Mouse (Mus musculus) gastrocnemius, postnatal 10 days (tissue): ENCODE data around the gene Tmem62. TPM values are rescaled to one million over a fixed set of nuclear protein-coding genes. Genes with fewer than 3 reads are reported as not detected.
"Not testable (repeated sequence)": the region's sequence is repeated elsewhere in the genome, so short reads cannot be mapped to it uniquely, and the experiment has no call there.

Experiments used
- DNase-seq: peaks from one replicate; pipeline ENCODE4 v3.0.0; 2021; ENCODE audit warnings: mixed read lengths
- long read RNA-seq, 2 experiments: library from polyadenylated mRNA; stranded (forward); transcript quantifications; one replicate each; pipeline ENCODE4 v2.0.0; 2021
- total RNA-seq, 2 experiments: library from RNA; stranded (reverse); gene quantifications; 2 replicates each; pipeline ENCODE4 v1.2.3; 2021

Gene Tmem62
- total RNA-seq: 1 to 10 TPM; 2.8 to 4.0 TPM
- long read RNA-seq, experiment 1, transcript Tmem62-201 (14 exons, 2,921 nt): major isoform, 7 of 8 reads
- long read RNA-seq, experiment 1, partial matches to known transcripts: 0 of 8 reads
- long read RNA-seq, experiment 1, other reads (novel, unspliced or antisense): 1 of 8 reads
- long read RNA-seq, experiment 2, partial matches to known transcripts: 0 of 4 reads
- long read RNA-seq, experiment 2, other reads (novel, unspliced or antisense): 1 of 4 reads

GRCm38 (mm10) chr2:120976990-120977925 is at the start of gene Tmem62:
Gene Tmem62, plus strand, starts transcription at chr2:120977017.
- DNase-seq: peak; percentile 66

GRCm38 (mm10) chr2:120933038-120933437 is 43.8 kb upstream of the Tmem62 start:
- DNase-seq: no peak

GRCm38 (mm10) chr2:120951208-120951607 is 25.6 kb upstream of the Tmem62 start:
- no peak for DNase-seq

GRCm38 (mm10) chr2:120952176-120952938 is 24.5 kb upstream of the Tmem62 start:
- DNase-seq: no peak

GRCm38 (mm10) chr2:120959363-120959762 is 17.5 kb upstream of the Tmem62 start:
- no peak for DNase-seq

- DNase-seq: no peak
These were observed 17.0 kb upstream of the Tmem62 start for GRCm38 (mm10) chr2:120959827-120960226.

GRCm38 (mm10) chr2:120960261-120960660 is 16.6 kb upstream of the Tmem62 start:
- DNase-seq: no peak

GRCm38 (mm10) chr2:120963110-120963509 is 13.7 kb upstream of the Tmem62 start:
- DNase-seq: no peak

- no peak for DNase-seq
These were observed 11.3 kb upstream of the Tmem62 start for GRCm38 (mm10) chr2:120965486-120965885.

- no peak for DNase-seq
These were observed 6.7 kb upstream of the Tmem62 start for GRCm38 (mm10) chr2:120970045-120970539.

GRCm38 (mm10) chr2:120970559-120971080 is 6.2 kb upstream of the Tmem62 start, which contains the start of gene Ubr1:
Gene Ubr1, minus strand, starts transcription at chr2:120970715.
- peak; percentile 83 for DNase-seq

- no peak for DNase-seq
These were observed 5.1 kb upstream of the Tmem62 start for GRCm38 (mm10) chr2:120971766-120972165.

GRCm38 (mm10) chr2:120972257-120972656 is 4.6 kb upstream of the Tmem62 start:
- not testable (repeated sequence) for DNase-seq

- no peak for DNase-seq
These were observed 3.9 kb upstream of the Tmem62 start for GRCm38 (mm10) chr2:120972964-120973363.

- no peak for DNase-seq
These were observed 509 bp upstream of the Tmem62 start for GRCm38 (mm10) chr2:120976308-120976707.

GRCm38 (mm10) chr2:120977926-120978692 is 1.3 kb downstream of the Tmem62 start:
- DNase-seq: no peak

- no peak for DNase-seq
These were observed 1.8 kb downstream of the Tmem62 start for GRCm38 (mm10) chr2:120978693-120979037.

- DNase-seq: no peak
These were observed 3.0 kb downstream of the Tmem62 start for GRCm38 (mm10) chr2:120979819-120980218.

GRCm38 (mm10) chr2:120980861-120981260 is 4.0 kb downstream of the Tmem62 start:
- DNase-seq: no peak

GRCm38 (mm10) chr2:120983611-120984010 is 6.8 kb downstream of the Tmem62 start:
- DNase-seq: no peak

- no peak for DNase-seq
These were observed 8.4 kb downstream of the Tmem62 start for GRCm38 (mm10) chr2:120985241-120985640.
